Mouse (Mus musculus) forebrain, embryonic 14.5 days (tissue): ENCODE measurements at regions not wholly inside any gene's neighbourhood (a gene's known extent, or its start where the extent isn't known, plus 50 kb on each side); places are given as distances from the start of the nearest gene placed in this dataset.
"Not testable (repeated sequence)": the region's sequence is repeated elsewhere in the genome, so short reads cannot be mapped to it uniquely, and the experiment has no call there.

Source experiments
- ATAC-seq: fragments of 200-750 bp; cut with Nextera tagmentation; 2 replicates; pipeline ENCODE4 v1.8.0; 2017; ENCODE audit warnings: mild to moderate bottlenecking, moderate library complexity
- DNase-seq: peaks from one replicate; pipeline ENCODE4 v3.0.0-alpha.2; 2015; ENCODE audit warnings: low spot score
- H3K27ac ChIP-seq: fragments of 300-500 bp; sonication (generic); 2 replicates; pipeline ENCODE4 v1.5.1; 2014; ENCODE audit warnings: low read depth, mild to moderate bottlenecking, control low read depth, low read length, moderate library complexity
- H3K27me3 ChIP-seq: fragments of 300-500 bp; sonication (generic); replicated peaks from 2 replicates; pipeline ENCODE4 v1.6.1; 2014; ENCODE audit warnings: low read length, control low read depth, mixed read lengths; ENCODE audit not compliant: control insufficient read depth, insufficient read depth
- H3K36me3 ChIP-seq: fragments of 300-500 bp; sonication (generic); 2 replicates; pipeline ENCODE4 v1.6.1; 2014; ENCODE audit warnings: low read length, control low read depth; ENCODE audit not compliant: control insufficient read depth, insufficient read depth
- H3K4me1 ChIP-seq: fragments of 300-500 bp; sonication (generic); 2 replicates; pipeline ENCODE4 v1.6.1; 2014; ENCODE audit warnings: antibody characterized with exemption, low read length, control low read depth; ENCODE audit not compliant: control insufficient read depth, insufficient read depth
- H3K4me2 ChIP-seq: fragments of 300-500 bp; sonication (generic); 2 replicates; pipeline ENCODE4 v1.6.1; 2014; ENCODE audit warnings: mild to moderate bottlenecking, control low read depth, low read length
- H3K4me3 ChIP-seq: fragments of 300-500 bp; sonication (generic); 2 replicates; pipeline ENCODE4 v1.5.1; 2014; ENCODE audit warnings: low read depth, low read length, control low read depth
- H3K9ac ChIP-seq: fragments of 300-500 bp; sonication (generic); 2 replicates; pipeline ENCODE4 v1.6.1; 2014; ENCODE audit warnings: mild to moderate bottlenecking, low read length, control low read depth, moderate library complexity
- H3K9me3 ChIP-seq: fragments of 300-500 bp; sonication (generic); replicated peaks from 2 replicates; pipeline ENCODE4 v1.6.1; 2016; ENCODE audit warnings: low read length, control low read depth, mixed read lengths; ENCODE audit not compliant: control insufficient read depth
- WGBS: fragments of 180-500 bp; shearing (Covaris S2); extraction: QIAGEN DNeasy Blood & Tissue Kit; methylation state at CpG from one replicate; pipeline ENCODE4 v1.1.7; 2014; 5-methylcytosine and 5-hydroxymethylcytosine counted together

DNA sequence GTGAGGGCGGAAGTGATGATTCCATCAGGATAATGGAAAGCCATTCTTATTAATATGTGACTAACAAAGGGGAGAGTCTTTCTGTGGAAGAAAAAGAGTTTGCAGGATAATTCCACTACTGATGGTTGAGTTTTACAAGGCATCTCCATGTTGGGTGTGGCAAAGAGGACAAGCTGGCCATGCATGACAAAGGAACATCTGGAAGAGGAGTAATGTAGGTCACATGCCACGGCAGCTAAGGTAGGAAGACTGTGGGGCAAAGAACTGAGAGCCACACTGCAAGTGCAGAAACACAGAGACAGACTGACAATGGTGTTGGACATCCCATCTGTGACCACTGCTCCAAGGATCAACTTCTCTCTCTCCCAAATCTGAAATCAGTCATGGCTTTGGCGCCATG, 196.4 kb upstream of the Gdi2 start:
- Histone ChIP-seq H3K4me1 (no peaks in the 10 kb centered on the region), H3K27me3 (no peaks in the 10 kb centered on the region), H3K27ac (no peak overlapping the region), H3K4me2 (no peak overlapping the region), H3K9ac (no peak overlapping the region), H3K36me3 (no peaks in the 10 kb centered on the region), H3K9me3 (peaks cover 16% of the 10 kb centered on the region), H3K4me3 (no peak overlapping the region)
- 85% methylated on average over 3 of the region's 3 CpGs for WGBS
- DNase-seq (no peak), ATAC-seq (no peak)

DNA sequence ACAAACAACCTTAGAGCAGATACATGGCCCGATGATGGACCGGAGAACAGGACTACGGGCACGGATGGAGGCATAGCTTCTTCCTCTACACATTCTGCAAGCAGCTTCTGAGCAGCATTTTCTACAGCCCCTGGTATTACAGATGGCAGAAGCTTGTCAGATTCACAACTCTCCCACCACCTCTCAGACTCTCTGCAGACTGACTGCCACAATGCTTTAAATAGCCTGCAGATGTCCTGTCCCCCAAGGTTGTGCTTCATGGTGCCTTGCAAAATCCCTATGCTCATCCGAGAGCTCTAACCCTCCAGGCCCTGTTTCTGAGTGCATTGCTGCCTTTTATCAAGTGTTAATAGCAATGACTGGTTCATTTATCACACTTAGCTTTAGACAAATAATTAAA, 194.3 kb upstream of the Gdi2 start:
- Histone ChIP-seq H3K4me3 (no peak overlapping the region), H3K4me1 (no peaks in the 10 kb centered on the region), H3K27ac (no peak overlapping the region), H3K9me3 (peaks cover 11% of the 10 kb centered on the region), H3K36me3 (no peaks in the 10 kb centered on the region), H3K27me3 (no peaks in the 10 kb centered on the region), H3K9ac (no peak overlapping the region), H3K4me2 (no peak overlapping the region)
- DNase-seq (no peak), ATAC-seq (no peak)
- 84% methylated on average over 5 of the region's 5 CpGs for WGBS

- ATAC-seq, H3K4me2 ChIP-seq, H3K27ac ChIP-seq, H3K9me3 ChIP-seq, H3K36me3 ChIP-seq, DNase-seq, H3K4me1 ChIP-seq, H3K4me3 ChIP-seq, H3K9ac ChIP-seq: not testable (repeated sequence)
- H3K27me3 ChIP-seq, result peaks cover 25% of the 10 kb centered on the region
Measured at GRCm38 (mm10) chr13:3354912-3355311, 183.0 kb upstream of the Gdi2 start.

GRCm38 (mm10) chr13:3358079-3358608, 179.7 kb upstream of the Gdi2 start:
- no peaks in the 10 kb centered on the region for H3K36me3 ChIP-seq
- no peak overlapping the region for H3K9ac ChIP-seq
- WGBS, result 2% methylated on average over 44 of the region's 45 CpGs
- no peaks in the 10 kb centered on the region for H3K9me3 ChIP-seq
- H3K4me1 ChIP-seq, result peaks cover 6% of the 10 kb centered on the region; the same call in 1 of the 2 replicates
- DNase-seq, result no peak
- no peak overlapping the region for H3K27ac ChIP-seq
- peak overlapping the region; percentile 75 for H3K4me2 ChIP-seq
- H3K27me3 ChIP-seq, result peaks cover 39% of the 10 kb centered on the region
- peak overlapping the region; percentile 36; the same call in 1 of the 2 replicates for H3K4me3 ChIP-seq
- ATAC-seq, result no peak

GRCm38 (mm10) chr13:3358996-3359750, 178.7 kb upstream of the Gdi2 start:
- DNase-seq (peak; percentile 0), ATAC-seq (peak; percentile 40; the same call in 1 of the 2 replicates)
- Histone ChIP-seq H3K4me1 (peaks cover 6% of the 10 kb centered on the region; the same call in 1 of the 2 replicates), H3K9me3 (no peaks in the 10 kb centered on the region), H3K4me2 (peak overlapping the region; percentile 75), H3K4me3 (peak overlapping the region; percentile 36), H3K9ac (no peak overlapping the region), H3K27ac (no peak overlapping the region), H3K27me3 (peaks cover 39% of the 10 kb centered on the region), H3K36me3 (no peaks in the 10 kb centered on the region)
- 1% methylated on average over 40 of the region's 41 CpGs for WGBS

- H3K27ac ChIP-seq, H3K4me1 ChIP-seq, H3K9ac ChIP-seq, H3K9me3 ChIP-seq, DNase-seq, H3K36me3 ChIP-seq: not testable (repeated sequence)
- peak; percentile 36; the same call in 1 of the 2 replicates for ATAC-seq
- Histone ChIP-seq H3K4me2 (peak overlapping the region; percentile 75), H3K4me3 (peak overlapping the region; percentile 36), H3K27me3 (peaks cover 39% of the 10 kb centered on the region)
- WGBS, result under 1% methylated on average over 35 of the region's 35 CpGs
Measured at GRCm38 (mm10) chr13:3359751-3360260, 178.1 kb upstream of the Gdi2 start.

- Histone ChIP-seq H3K27me3 (peaks cover 39% of the 10 kb centered on the region), H3K27ac (no peak overlapping the region), H3K9me3 (no peaks in the 10 kb centered on the region), H3K9ac (peak overlapping the region; percentile 29), H3K4me2 (peak overlapping the region; percentile 75), H3K36me3 (no peaks in the 10 kb centered on the region), H3K4me3 (peak overlapping the region; percentile 36), H3K4me1 (peaks cover 6% of the 10 kb centered on the region; the same call in 1 of the 2 replicates)
- peak; percentile 65 for ATAC-seq
- peak; percentile 33 for DNase-seq
- under 1% methylated on average over 81 of the region's 82 CpGs for WGBS
Measured at GRCm38 (mm10) chr13:3360503-3361490, 177.1 kb upstream of the Gdi2 start.

GRCm38 (mm10) chr13:3372701-3373100, 165.2 kb upstream of the Gdi2 start:
- Histone ChIP-seq H3K4me2 (no peak overlapping the region), H3K4me3 (no peak overlapping the region), H3K9me3 (no peaks in the 10 kb centered on the region), H3K4me1 (no peaks in the 10 kb centered on the region), H3K27me3 (no peaks in the 10 kb centered on the region), H3K27ac (no peak overlapping the region), H3K9ac (no peak overlapping the region), H3K36me3 (no peaks in the 10 kb centered on the region)
- WGBS, result 76% methylated on average over 6 of the region's 6 CpGs
- ATAC-seq (no peak), DNase-seq (no peak)
